Mouse (Mus musculus) liver, embryonic 14.5 days (tissue): ENCODE measurements around the gene Lysmd3. TPM values are rescaled to one million over a fixed set of nuclear protein-coding genes. Genes with fewer than 3 reads are reported as not detected.
A peak's percentile ranks its signal among the peaks of the same experiment; 100 is the strongest.

Experiments used
- ATAC-seq: fragments of 200-750 bp; cut with Nextera tagmentation; 2 replicates; pipeline ENCODE4 v1.8.0; 2017; ENCODE audit warnings: moderate number of reproducible peaks, mild to moderate bottlenecking, moderate library complexity; ENCODE audit not compliant: insufficient read depth
- DNase-seq, 3 experiments: peaks; one replicate each; pipeline ENCODE4 v3.0.0-alpha.2; 2012 to 2013; ENCODE audit warnings: low read depth in 3 of 3, low spot score in 3 of 3
- H3K27ac ChIP-seq: fragments of 300-500 bp; sonication (generic); 2 replicates; pipeline ENCODE4 v1.5.1; 2014; ENCODE audit warnings: moderate library complexity, mild to moderate bottlenecking, control low read depth, inconsistent platforms
- H3K27me3 ChIP-seq: fragments of 300-500 bp; sonication (generic); 2 replicates; pipeline ENCODE4 v1.6.1; 2014; ENCODE audit warnings: mild to moderate bottlenecking, low read length, moderate library complexity; ENCODE audit not compliant: control insufficient read depth, insufficient read depth
- H3K36me3 ChIP-seq: fragments of 300-500 bp; sonication (generic); replicated peaks from 2 replicates; pipeline ENCODE4 v1.6.1; 2014; ENCODE audit warnings: low read depth; ENCODE audit not compliant: control insufficient read depth, insufficient read depth
- H3K4me1 ChIP-seq, 2 experiments: fragments of 200-500 bp in 1 of 2; fragments of 300-500 bp in 1 of 2; sonication (generic) in 1 of 2; replicated peaks; 2 replicates each; pipeline ENCODE4 v1.6.1; 2012 to 2014; ENCODE audit warnings: antibody characterized with exemption in 1 of 2, inconsistent platforms in 1 of 2, low read length in 1 of 2; ENCODE audit not compliant: control insufficient read depth in 2 of 2, insufficient read depth in 2 of 2
- H3K4me2 ChIP-seq: fragments of 300-500 bp; sonication (generic); 2 replicates; pipeline ENCODE4 v1.6.1; 2014; ENCODE audit warnings: low read depth, mild to moderate bottlenecking, control low read depth, moderate library complexity
- H3K4me3 ChIP-seq, 2 experiments: fragments of 200-500 bp in 1 of 2; fragments of 300-500 bp in 1 of 2; sonication (generic) in 1 of 2; 2 replicates each; pipeline ENCODE4 v1.5.1; 2012 to 2014; ENCODE audit warnings: low read depth in 2 of 2, low read length in 2 of 2, mild to moderate bottlenecking in 2 of 2, control low read depth in 1 of 2, inconsistent platforms in 1 of 2, moderate library complexity in 1 of 2; ENCODE audit not compliant: insufficient read depth in 1 of 2
- H3K9ac ChIP-seq: fragments of 300-500 bp; sonication (generic); replicated peaks from 2 replicates; pipeline ENCODE4 v1.6.1; 2014; ENCODE audit warnings: mild to moderate bottlenecking, control low read depth, moderate library complexity
- H3K9me3 ChIP-seq: fragments of 300-500 bp; sonication (generic); 2 replicates; pipeline ENCODE4 v1.6.1; 2016; ENCODE audit warnings: low read length, mixed read lengths; ENCODE audit not compliant: control insufficient read depth
- CTCF ChIP-seq: IDR thresholded peaks from 2 replicates; pipeline ENCODE4 v1.5.1; 2016; ENCODE audit warnings: antibody characterized with exemption, low read depth, control low read depth
- EP300 ChIP-seq: IDR thresholded peaks from 2 replicates; pipeline ENCODE4 v1.6.1; 2016; ENCODE audit warnings: antibody characterized with exemption, low read depth
- WGBS: fragments of 180-500 bp; shearing (Covaris S2); extraction: QIAGEN DNeasy Blood & Tissue Kit; methylation state at CpG from one replicate; pipeline ENCODE4 v1.1.7; 2014; ENCODE audit not compliant: insufficient replicate concordance; 5-methylcytosine and 5-hydroxymethylcytosine counted together
- polyA plus RNA-seq, 2 experiments: library from polyadenylated mRNA; depleted of rRNA in 1 of 2; stranded (reverse) in 1 of 2; unstranded in 1 of 2; fragments of >200 nt; fragmentation: Nextera tagmentation in 1 of 2; extraction: Ambion mirVana in 1 of 2; gene quantifications; 2 replicates each; pipeline versions ENCODE4 v1.2.1 to v1.2.3; 2012 to 2014

Gene Lysmd3
- polyA plus RNA-seq, 2 experiments, result 6.4 to 19.0 TPM

DNA sequence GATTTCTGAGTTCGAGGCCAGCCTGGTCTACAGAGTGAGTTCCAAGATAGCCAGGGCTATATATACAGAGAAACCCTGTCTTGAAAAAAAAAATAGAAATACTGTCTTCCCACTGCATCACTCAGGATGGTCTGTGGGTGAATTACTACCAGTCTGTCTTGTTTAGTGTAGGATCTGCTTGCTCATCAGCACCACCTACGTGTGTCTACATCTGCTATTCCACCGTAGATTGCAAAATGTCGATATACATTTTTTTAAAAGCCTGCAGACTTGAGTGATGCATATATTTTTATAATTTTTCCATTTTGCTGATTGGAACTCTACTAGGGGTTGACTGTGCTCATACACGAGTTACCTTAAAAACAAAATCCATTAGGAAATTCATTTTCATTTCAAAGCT lies 48.8 kb downstream of the Lysmd3 start:
- Histone ChIP-seq H3K9me3 (no peaks in the 10 kb centered on the region), H3K27ac (no peak overlapping the region), H3K4me1 (peaks cover 13 to 14% of the 10 kb centered on the region in 2 experiments), H3K4me3 (no peak overlapping the region), H3K27me3 (no peaks in the 10 kb centered on the region), H3K9ac (no peak overlapping the region), H3K36me3 (no peaks in the 10 kb centered on the region), H3K4me2 (no peak overlapping the region)
- 75% methylated on average over 5 of the region's 5 CpGs for WGBS
- ATAC-seq (no peak), DNase-seq (no peak)
- no peak for TF ChIP-seq CTCF
- TF ChIP-seq EP300, result no peak

DNA sequence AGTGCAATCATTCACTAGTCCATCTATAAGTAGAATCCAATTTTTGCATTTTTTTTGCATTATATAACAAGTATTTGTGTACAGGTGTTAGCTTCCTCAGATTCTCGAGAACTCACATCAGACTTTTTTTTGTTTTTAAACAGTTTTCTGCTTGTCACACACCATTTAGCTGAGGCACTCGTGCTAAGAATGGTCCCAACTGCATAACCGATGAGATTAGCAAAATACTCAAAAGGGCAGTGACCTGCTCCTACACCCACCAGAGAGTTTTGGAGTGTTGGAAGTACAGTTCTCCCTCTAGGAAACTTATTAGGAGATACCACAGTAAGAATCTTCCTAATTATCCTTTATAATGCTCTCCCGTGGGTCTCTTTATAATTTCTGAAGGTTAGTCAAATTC lies 52.3 kb downstream of the Lysmd3 start:
- peak overlapping the region; percentile 66 to 90; a peak in 3 of 4 replicates for H3K4me3 ChIP-seq
- H3K9ac ChIP-seq, result peak overlapping the region; percentile 61
- H3K27ac ChIP-seq, result no peak overlapping the region

GRCm38 (mm10) chr13:81710266-81710665 lies 52.8 kb downstream of the Lysmd3 start:
- peaks cover 17 to 22% of the 10 kb centered on the region in 2 experiments for H3K4me1 ChIP-seq
- H3K4me3 ChIP-seq, result peak overlapping the region; percentile 66 to 90
- H3K36me3 ChIP-seq, result no peaks in the 10 kb centered on the region
- peak in 2 of 3 experiments; percentile 44 to 45 for DNase-seq
- no peak for TF ChIP-seq CTCF
- no peak; the same call in 1 of the 2 replicates for TF ChIP-seq EP300
- peak overlapping the region; percentile 53 for H3K27ac ChIP-seq
- H3K4me2 ChIP-seq, result peak overlapping the region; percentile 86
- WGBS, result 2% methylated on average over 7 of the region's 7 CpGs
- H3K9ac ChIP-seq, result peak overlapping the region; percentile 61
- H3K9me3 ChIP-seq, result no peaks in the 10 kb centered on the region
- ATAC-seq, result no peak
- H3K27me3 ChIP-seq, result no peaks in the 10 kb centered on the region

More for the DNA sequence above, 52.3 kb downstream of the Lysmd3 start:
- no peak for ATAC-seq
- Histone ChIP-seq H3K4me1 (peaks cover 17 to 22% of the 10 kb centered on the region in 2 experiments), H3K9me3 (no peaks in the 10 kb centered on the region), H3K27me3 (no peaks in the 10 kb centered on the region), H3K36me3 (no peaks in the 10 kb centered on the region), H3K4me2 (peak overlapping the region; percentile 86)
- no peak for DNase-seq
- WGBS, result 22% methylated on average over 4 of the region's 4 CpGs
- TF ChIP-seq CTCF (no peak), EP300 (no peak)

DNA sequence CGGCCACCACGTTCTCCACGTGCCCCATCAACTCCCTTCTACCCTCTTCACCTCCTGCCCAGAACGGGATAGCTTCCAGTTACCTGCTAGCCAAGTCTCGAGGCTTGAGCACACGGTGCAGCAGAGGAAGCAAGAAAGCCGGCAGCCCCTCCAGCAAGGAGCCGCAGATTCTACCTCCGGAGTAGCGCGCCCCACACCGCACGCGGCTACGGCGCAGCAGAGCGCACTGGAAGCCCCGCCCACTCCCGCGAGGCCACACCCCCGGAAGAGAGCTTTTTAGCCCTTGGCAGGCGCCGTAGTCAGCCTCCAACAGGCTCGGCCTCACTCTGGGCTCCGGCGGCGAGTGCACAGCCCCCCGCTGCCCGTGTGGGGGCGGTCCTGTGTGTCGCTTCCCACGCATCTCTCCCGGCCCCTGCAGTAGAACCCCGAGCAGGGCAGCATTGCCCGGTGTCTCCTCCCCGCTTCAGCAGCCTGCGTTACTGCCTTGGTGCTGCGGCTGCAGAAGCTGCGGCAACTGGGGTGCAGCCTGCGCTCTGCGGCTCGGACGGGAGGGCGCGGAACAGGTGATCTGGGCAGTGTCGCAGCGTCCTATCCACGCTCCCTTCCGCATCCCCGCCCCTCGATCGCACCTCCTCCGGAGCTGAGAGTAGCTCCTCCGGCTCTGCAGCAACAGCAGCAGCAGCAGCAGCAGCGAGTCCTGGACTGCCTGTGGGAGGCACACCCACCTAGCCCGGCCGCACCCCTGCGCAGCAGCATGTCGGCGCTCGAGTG lies 53.5 kb downstream of the Lysmd3 start, which contains the start of the genes Polr3g and Mblac2:
TSS of gene Polr3g (minus strand) at position 239 of the 771 bp plus-strand sequence.
TSS of gene Mblac2 (plus strand) at position 567 of the 771 bp plus-strand sequence.
- under 1% methylated on average over 61 of the region's 61 CpGs for WGBS
- TF ChIP-seq EP300 (no peak), CTCF (peak; percentile 47)
- H3K4me1 ChIP-seq, result peaks cover 17 to 22% of the 10 kb centered on the region in 2 experiments

More for the DNA sequence above, 53.5 kb downstream of the Lysmd3 start, which contains the start of the genes Polr3g and Mblac2:
- Histone ChIP-seq H3K4me3 (peak within 1 kb of the TSS; percentile 66 to 90), H3K4me2 (peak within 1 kb of the TSS; percentile 86), H3K27ac (peak within 1 kb of the TSS; percentile 53), H3K36me3 (no peaks in the 10 kb centered on the region), H3K9me3 (no peaks in the 10 kb centered on the region), H3K9ac (peak within 1 kb of the TSS; percentile 61), H3K27me3 (no peaks in the 10 kb centered on the region)
- ATAC-seq (peak; percentile 93), DNase-seq (peak; percentile 79 to 84 (median 80))
